Mouse (Mus musculus) MEL (cell line): ENCODE measurements at regions not wholly inside any gene's neighbourhood (a gene's known extent, or its start where the extent isn't known, plus 50 kb on each side); places are given as distances from the start of the nearest gene placed in this dataset.
A peak's percentile ranks its signal among the peaks of the same experiment; 100 is the strongest.

Experiments
- DNase-seq: peaks from one replicate; pipeline ENCODE4 v3.0.0; 2011; ENCODE audit warnings: low read depth, low spot score
- H3K27ac ChIP-seq: 2 replicates; pipeline ENCODE4 v1.5.1; 2012; ENCODE audit warnings: low read depth, mild to moderate bottlenecking, control low read depth, low read length, moderate library complexity; ENCODE audit not compliant: control insufficient read depth
- H3K27me3 ChIP-seq, 2 experiments: fragments of 150-350 bp in 1 of 2; sonication (generic) in 1 of 2; 2 replicates each; pipeline ENCODE4 v1.6.1; 2012; ENCODE audit warnings: low read length in 2 of 2, mild to moderate bottlenecking in 2 of 2, improper control_type of control experiment in 1 of 2, moderate library complexity in 1 of 2; ENCODE audit not compliant: insufficient read depth in 2 of 2, control insufficient read depth in 1 of 2
- H3K36me3 ChIP-seq, 2 experiments: 2 replicates each; pipeline ENCODE4 v1.6.1; 2012 to 2014; ENCODE audit warnings: low read length in 2 of 2, improper control_type of control experiment in 1 of 2, inconsistent platforms in 1 of 2, mild to moderate bottlenecking in 1 of 2; ENCODE audit not compliant: insufficient read depth in 2 of 2, control insufficient read depth in 1 of 2
- H3K4me1 ChIP-seq, 2 experiments: fragments of 150-350 bp in 1 of 2; sonication (generic) in 1 of 2; 2 replicates each; pipeline ENCODE4 v1.6.1; 2012; ENCODE audit warnings: low read length in 2 of 2, improper control_type of control experiment in 1 of 2, mild to moderate bottlenecking in 1 of 2; ENCODE audit not compliant: insufficient read depth in 2 of 2, control insufficient read depth in 1 of 2
- H3K4me3 ChIP-seq, 2 experiments: fragments of 150-350 bp in 1 of 2; sonication (generic) in 1 of 2; 2 replicates each; pipeline ENCODE4 v1.5.1; 2012; ENCODE audit warnings: low read depth in 2 of 2, low read length in 2 of 2, mild to moderate bottlenecking in 2 of 2, moderate library complexity in 2 of 2, control low read depth in 1 of 2, improper control_type of control experiment in 1 of 2; ENCODE audit not compliant: control insufficient read depth in 1 of 2, insufficient read depth in 1 of 2
- H3K79me2 ChIP-seq: 2 replicates; pipeline ENCODE4 v1.6.1; 2012; ENCODE audit warnings: mild to moderate bottlenecking, low read length, moderate library complexity; ENCODE audit not compliant: control insufficient read depth, poor library complexity, insufficient read depth
- H3K9ac ChIP-seq: 2 replicates; pipeline ENCODE4 v1.6.1; 2012; ENCODE audit warnings: low read depth, mild to moderate bottlenecking, control low read depth, low read length, moderate library complexity; ENCODE audit not compliant: control insufficient read depth, poor library complexity, severe bottlenecking
- H3K9me3 ChIP-seq: fragments of 150-350 bp; sonication (generic); replicated peaks from 2 replicates; pipeline ENCODE4 v1.6.1; 2012; ENCODE audit warnings: mild to moderate bottlenecking, low read length, improper control_type of control experiment, moderate library complexity; ENCODE audit not compliant: insufficient read depth
- CHD2 ChIP-seq: IDR thresholded peaks from 2 replicates; pipeline ENCODE4 v1.6.1; 2011; ENCODE audit warnings: low read length, improper control_type of control experiment
- CTCF ChIP-seq, 3 experiments: IDR thresholded peaks in 2 of 3; conservative IDR thresholded peaks in 1 of 3; 2 replicates each; pipeline ENCODE4 v1.5.1; 2011 to 2012; ENCODE audit warnings: low read length in 3 of 3, low read depth in 2 of 3, mild to moderate bottlenecking in 2 of 3, improper control_type of control experiment in 1 of 3, inconsistent platforms in 1 of 3, mixed read lengths in 1 of 3, moderate library complexity in 1 of 3; ENCODE audit not compliant: control insufficient read depth in 1 of 3, insufficient read depth in 1 of 3, poor library complexity in 1 of 3, severe bottlenecking in 1 of 3
- HCFC1 ChIP-seq: IDR thresholded peaks from 2 replicates; pipeline ENCODE4 v1.6.1; 2012; ENCODE audit warnings: low read depth, mild to moderate bottlenecking, inconsistent platforms, low read length, improper control_type of control experiment, moderate library complexity
- MAFK ChIP-seq: IDR thresholded peaks from 2 replicates; pipeline ENCODE4 v1.6.1; 2011; ENCODE audit warnings: low read depth, mild to moderate bottlenecking, low read length, improper control_type of control experiment, borderline replicate concordance
- MAX ChIP-seq: IDR thresholded peaks from 2 replicates; pipeline ENCODE4 v1.6.1; 2011; ENCODE audit warnings: low read length, improper control_type of control experiment
- MXI1 ChIP-seq: IDR thresholded peaks from 2 replicates; pipeline ENCODE4 v1.6.1; 2011; ENCODE audit warnings: mild to moderate bottlenecking, low read depth, low read length, improper control_type of control experiment
- MYB ChIP-seq: IDR thresholded peaks from 2 replicates; pipeline ENCODE4 v1.6.1; 2011; ENCODE audit warnings: mild to moderate bottlenecking, low read depth, low read length, improper control_type of control experiment
- NELFE ChIP-seq: IDR thresholded peaks from 2 replicates; pipeline ENCODE4 v1.6.1; 2011; ENCODE audit warnings: low read depth, low read length, improper control_type of control experiment
- NRF1 ChIP-seq: IDR thresholded peaks from 2 replicates; pipeline ENCODE4 v1.6.1; 2014; ENCODE audit warnings: low read depth, mild to moderate bottlenecking, inconsistent platforms, low read length, improper control_type of control experiment, moderate library complexity; ENCODE audit not compliant: poor library complexity, insufficient read depth, severe bottlenecking
- POLR2AphosphoS5 ChIP-seq: IDR thresholded peaks from 2 replicates; pipeline ENCODE4 v1.6.1; 2012; ENCODE audit warnings: low read depth, borderline replicate concordance, mild to moderate bottlenecking, inconsistent platforms, low read length, moderate library complexity, mixed read lengths
- UBTF ChIP-seq: IDR thresholded peaks from 2 replicates; pipeline ENCODE4 v1.6.1; 2012; ENCODE audit warnings: low read depth, mild to moderate bottlenecking, inconsistent platforms, low read length, improper control_type of control experiment, moderate library complexity, borderline replicate concordance; ENCODE audit not compliant: insufficient read depth
- ZC3H11A ChIP-seq: IDR thresholded peaks from 2 replicates; pipeline ENCODE4 v1.6.1; 2012; ENCODE audit warnings: low read depth, mild to moderate bottlenecking, inconsistent platforms, low read length, improper control_type of control experiment
- ZKSCAN1 ChIP-seq: IDR thresholded peaks from 2 replicates; pipeline ENCODE4 v1.6.1; 2012; ENCODE audit warnings: low read depth, mild to moderate bottlenecking, inconsistent platforms, low read length, improper control_type of control experiment, moderate library complexity
- ZMIZ1 ChIP-seq: IDR thresholded peaks from 2 replicates; pipeline ENCODE4 v1.6.1; 2012; ENCODE audit warnings: low read depth, mild to moderate bottlenecking, inconsistent platforms, low read length, improper control_type of control experiment, moderate library complexity

DNA sequence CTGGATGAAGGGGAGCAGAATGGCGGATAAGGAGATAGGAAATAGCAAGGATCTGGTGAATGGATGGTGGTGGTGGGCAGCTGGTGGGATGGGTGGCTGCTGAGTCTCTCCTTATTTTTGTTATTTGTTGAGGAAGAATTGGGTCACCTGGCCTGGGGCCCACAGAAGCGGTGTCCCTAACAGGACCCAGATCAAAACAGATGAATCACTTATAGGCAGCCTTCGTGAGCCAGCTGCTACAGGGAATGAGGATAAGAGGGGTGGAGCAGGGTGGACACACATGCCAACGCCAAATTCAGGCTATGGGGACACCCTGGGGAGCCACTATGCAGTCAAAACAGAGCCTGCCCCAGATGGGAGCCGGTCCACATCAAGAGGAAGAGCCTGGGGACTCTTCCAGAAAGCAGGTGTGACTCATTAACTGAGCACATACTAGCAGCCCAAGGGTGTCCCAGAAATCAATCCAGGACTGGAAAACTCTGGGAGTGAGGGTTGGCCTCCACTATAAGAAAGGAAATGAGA is 75.4 kb downstream of the Inhbb start:
- Histone ChIP-seq H3K27me3 (no peaks in the 10 kb centered on the region), H3K4me1 (no peaks in the 10 kb centered on the region), H3K9ac (no peak overlapping the region), H3K27ac (no peak overlapping the region), H3K36me3 (no peaks in the 10 kb centered on the region), H3K79me2 (no peaks in the 10 kb centered on the region), H3K9me3 (no peaks in the 10 kb centered on the region), H3K4me3 (no peak overlapping the region)
- no peak for DNase-seq
- TF ChIP-seq ZMIZ1: no peak
- no peak for TF ChIP-seq NELFE
- no peak for TF ChIP-seq MYB
- no peak for TF ChIP-seq CHD2
- TF ChIP-seq ZKSCAN1: no peak
- no peak for TF ChIP-seq MAX
- no peak for TF ChIP-seq MXI1

DNA sequence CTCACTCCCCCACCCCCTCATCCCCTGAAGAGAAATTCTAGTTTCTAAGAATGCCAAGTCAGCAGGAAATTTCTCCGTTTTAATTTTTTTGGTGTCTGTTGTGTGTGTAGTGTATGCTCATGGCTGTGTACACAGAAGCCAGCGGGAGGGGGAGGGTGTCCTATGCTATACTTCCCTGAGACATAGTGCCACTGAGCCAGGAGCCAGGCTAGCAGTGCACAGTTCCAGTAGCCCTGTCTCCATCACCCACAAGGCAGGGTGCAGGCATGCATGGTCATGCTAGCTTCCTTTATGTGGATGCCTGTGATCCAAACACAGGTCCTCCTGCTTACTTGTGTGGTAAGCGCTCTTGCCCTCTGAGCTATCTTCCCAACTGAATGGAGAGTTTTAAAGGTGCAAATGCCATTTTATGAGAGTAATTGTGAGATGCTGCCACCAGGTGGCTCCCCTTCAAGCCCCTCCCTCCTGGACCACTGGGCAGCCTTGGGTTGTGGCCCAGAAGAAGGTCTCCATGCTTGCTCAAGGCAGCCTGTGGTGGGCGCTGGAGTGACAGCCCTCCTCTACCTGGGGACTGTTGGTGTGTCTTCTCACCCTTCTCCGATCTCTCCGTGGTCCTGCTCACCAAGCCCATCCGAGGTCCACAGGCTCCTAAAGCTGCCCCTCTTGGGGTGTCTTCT is 76.8 kb downstream of the Inhbb start:
- TF ChIP-seq UBTF (no peak), MAFK (no peak), NRF1 (no peak), POLR2AphosphoS5 (no peak), CTCF (IDR thresholded peaks at IDR 0.05 in 2 of 3, conservative IDR thresholded peaks at IDR 0.05 in 1 of 3; ENCODE audit: control insufficient read depth in 1 of 3, insufficient read depth in 1 of 3, low read depth in 2 of 3, low read length in 3 of 3, poor library complexity in 1 of 3, severe bottlenecking in 1 of 3) (0 out of 6 replicates have a peak, but pooled peaks of 1 of the 3 experiments have one; percentile 6)
- TF ChIP-seq, all 39 proteins: peak for 1
- H3K4me3 ChIP-seq: no peak overlapping the region

DNA sequence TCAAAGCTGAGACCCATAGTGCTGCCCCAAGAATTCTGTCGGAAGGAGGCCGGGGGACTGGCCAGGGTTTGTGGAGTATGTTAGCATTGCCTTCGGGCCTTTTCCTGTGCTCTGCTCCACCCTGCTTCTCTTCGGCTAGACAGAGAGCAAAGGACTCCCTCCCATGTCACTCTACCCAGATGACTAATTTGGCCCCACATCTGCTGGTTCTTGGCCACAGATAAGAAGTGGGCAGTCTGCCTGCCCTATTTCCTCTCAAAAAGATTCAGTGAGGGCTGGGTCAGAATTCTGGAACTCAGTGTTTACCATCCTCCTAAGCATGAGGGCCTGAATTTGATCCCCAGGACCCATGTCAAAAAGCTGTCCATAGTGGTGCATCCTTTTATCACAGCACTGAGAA is 78.0 kb downstream of the Inhbb start:
- no peaks in the 10 kb centered on the region for H3K79me2 ChIP-seq
- H3K27me3 ChIP-seq: no peaks in the 10 kb centered on the region
- no peak overlapping the region for H3K27ac ChIP-seq
- no peaks in the 10 kb centered on the region for H3K9me3 ChIP-seq
- H3K4me1 ChIP-seq: no peaks in the 10 kb centered on the region
- no peak overlapping the region for H3K9ac ChIP-seq
- no peaks in the 10 kb centered on the region for H3K36me3 ChIP-seq
- H3K4me3 ChIP-seq: no peak overlapping the region
- no peak for DNase-seq
- TF ChIP-seq ZC3H11A: no peak
- no peak for TF ChIP-seq HCFC1
- no peak for TF ChIP-seq CHD2

More for the DNA sequence above, 76.8 kb downstream of the Inhbb start:
- no peaks in the 10 kb centered on the region for H3K36me3 ChIP-seq
- H3K9ac ChIP-seq: no peak overlapping the region
- H3K4me1 ChIP-seq: no peaks in the 10 kb centered on the region
- no peaks in the 10 kb centered on the region for H3K9me3 ChIP-seq
- no peaks in the 10 kb centered on the region for H3K27me3 ChIP-seq
- H3K27ac ChIP-seq: no peak overlapping the region
- H3K79me2 ChIP-seq: no peaks in the 10 kb centered on the region
- no peak for DNase-seq
